Mouse (Mus musculus): ENCODE data around the gene Gm10322. TPM values are rescaled to one million over a fixed set of nuclear protein-coding genes. Genes with fewer than 3 reads are reported as not detected.

The Gm10322 gene
- polyA plus RNA-seq, 1 experiment from 2014 or later: not detected

DNA sequence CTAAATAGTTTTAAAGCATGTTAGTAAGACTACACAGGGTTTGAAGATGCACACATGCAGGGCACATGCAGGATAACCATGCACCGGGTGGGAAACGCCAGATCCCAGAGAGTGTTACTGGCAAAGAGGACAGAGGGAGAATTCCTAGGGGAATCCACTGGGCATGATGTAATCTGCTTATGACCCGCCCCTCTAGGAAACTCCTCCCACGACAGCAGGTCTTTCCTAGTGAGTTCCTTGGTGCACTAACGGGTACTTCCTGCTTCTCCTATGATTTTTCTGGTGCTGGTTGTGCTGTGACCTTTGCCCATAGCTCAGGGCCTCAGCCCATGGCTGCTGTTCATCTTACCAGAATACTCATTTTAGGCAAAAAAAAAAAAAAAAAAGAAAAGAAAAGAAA, 12.0 kb upstream of the Gm10322 start:
- Histone ChIP-seq H3K4me1 (no peaks in the 10 kb centered on the region), H3K27me3 (no peaks in the 10 kb centered on the region), H3K27ac (no peak overlapping the region), H3K4me3 (no peak overlapping the region), H3K36me3 (no peaks in the 10 kb centered on the region), H3K4me2 (replicated peaks) (no peak overlapping the region), H3K9me3 (no peaks in the 10 kb centered on the region), H3K9ac (no peak overlapping the region)
- ATAC-seq (ENCODE audit: insufficient number of reproducible peaks, insufficient read depth, low FRiP score, low TSS enrichment): no peak
- WGBS: 60% methylated on average over 5 of the region's 5 CpGs

- Histone ChIP-seq H3K36me3 (no peaks in the 10 kb centered on the region), H3K9ac (no peak overlapping the region), H3K27me3 (no peaks in the 10 kb centered on the region), H3K4me1 (no peaks in the 10 kb centered on the region), H3K9me3 (no peaks in the 10 kb centered on the region), H3K27ac (no peak overlapping the region), H3K4me3 (no peak overlapping the region), H3K4me2 (replicated peaks) (no peak overlapping the region)
- WGBS: 84% methylated on average over 11 of the region's 11 CpGs
- ATAC-seq (ENCODE audit: insufficient number of reproducible peaks, insufficient read depth, low FRiP score, low TSS enrichment): no peak
Observed at GRCm38 (mm10) chr10:59604879-59605464, 10.9 kb upstream of the Gm10322 start.

- no peaks in the 10 kb centered on the region for H3K9me3 ChIP-seq
- 74% methylated on average over 5 of the region's 5 CpGs for WGBS
- no peaks in the 10 kb centered on the region for H3K27me3 ChIP-seq
- no peak overlapping the region for H3K4me3 ChIP-seq
- H3K27ac ChIP-seq: no peak overlapping the region
- H3K4me2 ChIP-seq (replicated peaks): no peak overlapping the region
- no peaks in the 10 kb centered on the region for H3K36me3 ChIP-seq
- H3K9ac ChIP-seq: no peak overlapping the region
- H3K4me1 ChIP-seq: 0 out of 2 replicates have a peak, but pooled peaks cover 14% of the 10 kb centered on the region
- no peak for ATAC-seq (ENCODE audit: insufficient number of reproducible peaks, insufficient read depth, low FRiP score, low TSS enrichment)
Observed at GRCm38 (mm10) chr10:59613276-59613675, 2.6 kb upstream of the Gm10322 start.

GRCm38 (mm10) chr10:59614141-59614540, 1.7 kb upstream of the Gm10322 start:
- no peaks in the 10 kb centered on the region for H3K36me3 ChIP-seq
- no peak overlapping the region for H3K4me3 ChIP-seq
- WGBS: 76% methylated on average over 5 of the region's 5 CpGs
- no peak overlapping the region for H3K9ac ChIP-seq
- no peak for ATAC-seq (ENCODE audit: insufficient number of reproducible peaks, insufficient read depth, low FRiP score, low TSS enrichment)
- H3K27me3 ChIP-seq: no peaks in the 10 kb centered on the region
- no peak overlapping the region for H3K27ac ChIP-seq
- no peak overlapping the region for H3K4me2 ChIP-seq (replicated peaks)
- 0 out of 2 replicates have a peak, but pooled peaks cover 14% of the 10 kb centered on the region for H3K4me1 ChIP-seq
- H3K9me3 ChIP-seq: no peaks in the 10 kb centered on the region

GRCm38 (mm10) chr10:59615411-59615810, 452 bp upstream of the Gm10322 start:
- WGBS: 40% methylated on average over 5 of the region's 5 CpGs
- H3K9ac ChIP-seq: peak overlapping the region; percentile 92
- no peaks in the 10 kb centered on the region for H3K27me3 ChIP-seq
- H3K4me3 ChIP-seq: peak overlapping the region; percentile 90
- no peaks in the 10 kb centered on the region for H3K9me3 ChIP-seq
- ATAC-seq (ENCODE audit: insufficient number of reproducible peaks, insufficient read depth, low FRiP score, low TSS enrichment): no peak
- no peaks in the 10 kb centered on the region for H3K36me3 ChIP-seq
- peak overlapping the region; percentile 93 for H3K4me2 ChIP-seq (replicated peaks)
- H3K27ac ChIP-seq: no peak overlapping the region
- 0 out of 2 replicates have a peak, but pooled peaks cover 14% of the 10 kb centered on the region for H3K4me1 ChIP-seq

GRCm38 (mm10) chr10:59616522-59616921, 659 bp downstream of the Gm10322 start, which contains the start of gene Mcu:
Mcu (minus strand) TSS chr10:59616692.
- no peaks in the 10 kb centered on the region for H3K36me3 ChIP-seq
- H3K27me3 ChIP-seq: no peaks in the 10 kb centered on the region
- H3K9me3 ChIP-seq: no peaks in the 10 kb centered on the region
- H3K4me1 ChIP-seq: 0 out of 2 replicates have a peak, but pooled peaks cover 14% of the 10 kb centered on the region
- peak within 1 kb of the TSS; percentile 93 for H3K4me2 ChIP-seq (replicated peaks)
- peak within 1 kb of the TSS; percentile 92 for H3K9ac ChIP-seq
- H3K27ac ChIP-seq: peak within 1 kb of the TSS; percentile 88
- ATAC-seq (ENCODE audit: insufficient number of reproducible peaks, insufficient read depth, low FRiP score, low TSS enrichment): peak; percentile 98
- under 1% methylated on average over 36 of the region's 36 CpGs for WGBS
- H3K4me3 ChIP-seq: peak within 1 kb of the TSS; percentile 90

- Histone ChIP-seq H3K9me3 (no peaks in the 10 kb centered on the region), H3K27me3 (no peaks in the 10 kb centered on the region), H3K4me3 (no peak overlapping the region), H3K4me1 (0 out of 2 replicates have a peak, but pooled peaks cover 14% of the 10 kb centered on the region), H3K27ac (no peak overlapping the region), H3K9ac (no peak overlapping the region), H3K4me2 (replicated peaks) (no peak overlapping the region), H3K36me3 (no peaks in the 10 kb centered on the region)
- ATAC-seq (ENCODE audit: insufficient number of reproducible peaks, insufficient read depth, low FRiP score, low TSS enrichment): no peak
- WGBS: 86% methylated on average over 7 of the region's 7 CpGs
Observed at GRCm38 (mm10) chr10:59617776-59618175, 1.9 kb downstream of the Gm10322 start.

DNA sequence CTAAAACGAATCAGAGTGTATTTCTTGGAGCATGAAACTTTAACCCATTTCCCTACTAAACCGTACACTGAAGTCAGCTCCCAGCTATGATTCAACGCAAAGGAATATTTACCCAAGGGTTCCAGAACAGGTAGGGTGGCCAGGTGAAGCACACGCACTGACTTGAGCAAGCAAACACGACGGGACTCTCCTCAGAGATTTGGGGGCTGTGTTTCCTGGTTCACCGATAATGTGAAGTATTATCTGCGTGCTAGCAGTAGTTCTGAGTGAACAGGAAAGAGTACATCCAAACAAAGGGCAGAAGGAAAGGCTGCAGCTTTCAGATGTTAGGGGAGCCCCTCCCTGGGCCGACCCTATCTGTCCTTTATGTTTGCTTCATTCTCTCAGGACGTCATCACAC, 5.5 kb downstream of the Gm10322 start:
- no peak overlapping the region for H3K4me3 ChIP-seq
- WGBS: 72% methylated on average over 10 of the region's 10 CpGs
- ATAC-seq (ENCODE audit: insufficient number of reproducible peaks, insufficient read depth, low FRiP score, low TSS enrichment): no peak

DNA sequence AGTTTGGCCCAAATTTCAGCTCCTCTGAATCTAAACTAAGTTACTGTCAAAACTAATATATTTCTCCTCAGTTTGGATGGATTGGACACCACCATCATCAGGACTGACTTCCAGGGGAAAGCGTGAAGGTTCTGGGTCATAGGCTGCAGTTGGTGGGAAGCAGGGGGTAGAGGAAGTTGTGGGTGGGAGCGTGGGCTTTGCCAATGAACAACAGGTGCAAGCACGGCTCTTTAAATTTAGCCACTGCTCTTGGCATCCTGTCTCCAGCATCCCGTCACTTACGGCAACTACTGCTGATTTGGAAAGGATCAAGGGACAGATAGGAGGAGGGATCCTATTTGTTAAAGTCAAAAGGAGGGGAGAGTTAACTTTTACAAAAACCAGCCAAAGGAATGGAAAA, 7.6 kb downstream of the Gm10322 start:
- Histone ChIP-seq H3K27ac (no peak overlapping the region), H3K4me1 (no peaks in the 10 kb centered on the region)
- ATAC-seq (ENCODE audit: insufficient number of reproducible peaks, insufficient read depth, low FRiP score, low TSS enrichment): no peak

More for the DNA sequence above, 5.5 kb downstream of the Gm10322 start:
- H3K9ac ChIP-seq: no peak overlapping the region
- H3K27me3 ChIP-seq: no peaks in the 10 kb centered on the region
- H3K4me2 ChIP-seq (replicated peaks): no peak overlapping the region
- no peaks in the 10 kb centered on the region for H3K36me3 ChIP-seq
- H3K4me1 ChIP-seq: 0 out of 2 replicates have a peak, but pooled peaks cover 2% of the 10 kb centered on the region
- H3K9me3 ChIP-seq: no peaks in the 10 kb centered on the region
- H3K27ac ChIP-seq: no peak overlapping the region

GRCm38 (mm10) chr10:59628641-59629505, 13.0 kb downstream of the Gm10322 start:
- no peak for ATAC-seq (ENCODE audit: insufficient number of reproducible peaks, insufficient read depth, low FRiP score, low TSS enrichment)
- Histone ChIP-seq H3K4me2 (replicated peaks) (no peak overlapping the region), H3K27me3 (no peaks in the 10 kb centered on the region), H3K9me3 (no peaks in the 10 kb centered on the region), H3K4me1 (no peaks in the 10 kb centered on the region), H3K36me3 (no peaks in the 10 kb centered on the region), H3K27ac (no peak overlapping the region), H3K9ac (no peak overlapping the region), H3K4me3 (no peak overlapping the region)
- WGBS: 71% methylated on average over 17 of the region's 17 CpGs

More for the DNA sequence above, 7.6 kb downstream of the Gm10322 start:
- H3K36me3 ChIP-seq: no peaks in the 10 kb centered on the region
- no peaks in the 10 kb centered on the region for H3K27me3 ChIP-seq
- H3K4me2 ChIP-seq (replicated peaks): no peak overlapping the region
- 66% methylated on average over 5 of the region's 5 CpGs for WGBS
- no peak overlapping the region for H3K4me3 ChIP-seq
- no peaks in the 10 kb centered on the region for H3K9me3 ChIP-seq
- H3K9ac ChIP-seq: no peak overlapping the region

GRCm38 (mm10) chr10:59629506-59629782, 13.6 kb downstream of the Gm10322 start:
- H3K27me3 ChIP-seq: no peaks in the 10 kb centered on the region
- no peak overlapping the region for H3K9ac ChIP-seq
- 78% methylated on average over 4 of the region's 4 CpGs for WGBS
- no peak overlapping the region for H3K27ac ChIP-seq
- no peak overlapping the region for H3K4me3 ChIP-seq
- H3K4me1 ChIP-seq: no peaks in the 10 kb centered on the region
- H3K4me2 ChIP-seq (replicated peaks): no peak overlapping the region
- ATAC-seq (ENCODE audit: insufficient number of reproducible peaks, insufficient read depth, low FRiP score, low TSS enrichment): no peak
- H3K9me3 ChIP-seq: no peaks in the 10 kb centered on the region
- H3K36me3 ChIP-seq: no peaks in the 10 kb centered on the region

DNA sequence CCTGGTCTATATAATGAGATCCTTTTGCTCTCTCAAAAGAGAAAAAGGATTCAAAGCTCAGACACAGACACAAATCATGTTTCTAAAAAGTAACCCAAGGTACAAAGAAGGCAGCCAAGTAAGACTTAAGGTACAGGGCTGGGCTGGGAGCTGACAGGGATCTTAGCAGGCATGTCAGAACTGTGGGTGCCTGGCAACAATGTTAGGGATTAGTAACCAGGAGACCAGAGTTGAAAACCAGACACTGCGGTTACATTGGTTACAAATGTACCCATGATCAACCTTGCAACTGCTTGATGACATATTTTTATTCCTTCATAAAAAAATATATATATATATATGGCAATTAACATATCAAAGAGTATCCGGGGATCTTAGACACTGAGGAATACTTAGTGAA, 20.2 kb downstream of the Gm10322 start:
- 81% methylated on average over 2 of the region's 2 CpGs for WGBS

More for the DNA sequence above, 20.2 kb downstream of the Gm10322 start:
- no peaks in the 10 kb centered on the region for H3K9me3 ChIP-seq
- H3K27ac ChIP-seq: no peak overlapping the region
- no peaks in the 10 kb centered on the region for H3K27me3 ChIP-seq
- H3K4me1 ChIP-seq: peaks cover 14% of the 10 kb centered on the region
- no peak overlapping the region for H3K4me2 ChIP-seq (replicated peaks)
- H3K36me3 ChIP-seq: no peaks in the 10 kb centered on the region
- no peak overlapping the region for H3K4me3 ChIP-seq
- ATAC-seq (ENCODE audit: insufficient number of reproducible peaks, insufficient read depth, low FRiP score, low TSS enrichment): no peak
- no peak overlapping the region for H3K9ac ChIP-seq
